Comparison of ENCODE assay signal across 8 mouse cellular contexts in the genomic region with DNA sequence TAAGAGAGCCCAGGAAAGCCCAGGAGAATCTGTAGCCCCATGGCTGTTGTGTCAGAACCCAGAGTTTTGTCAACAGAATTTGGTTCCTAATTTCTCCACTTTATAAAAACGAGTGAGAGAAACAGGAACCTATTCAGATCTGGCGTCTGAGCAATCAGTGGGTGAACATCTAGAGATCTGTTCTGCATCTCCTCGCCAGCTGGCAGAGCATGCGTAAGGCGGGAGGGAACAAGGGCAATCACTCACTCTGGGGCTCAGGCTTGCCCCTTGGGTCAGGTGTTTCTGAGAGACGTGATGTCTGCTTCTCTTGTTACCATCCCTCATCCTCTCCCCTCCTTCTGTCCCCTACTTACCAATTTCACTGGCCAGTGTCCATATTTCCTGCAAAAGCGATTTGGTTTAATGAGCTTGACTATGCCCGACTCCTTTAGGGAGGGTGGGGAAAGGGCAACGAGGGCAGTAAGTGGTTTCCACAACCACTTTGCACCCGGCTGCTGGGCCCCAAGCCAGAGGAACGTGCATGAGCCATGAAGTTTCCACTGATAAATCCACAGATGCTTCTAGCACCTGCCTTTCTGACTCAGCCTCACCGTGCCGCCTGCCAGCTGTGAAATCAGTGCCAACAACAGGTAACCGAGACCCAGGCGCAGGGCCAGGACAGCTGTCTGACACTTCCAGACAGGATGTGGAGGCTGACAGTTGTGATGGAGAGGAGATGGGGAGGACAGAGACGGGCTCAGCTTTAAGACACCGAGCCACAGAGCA. TPM values are rescaled to one million over a fixed set of nuclear protein-coding genes. Genes with fewer than 3 reads are reported as not detected.
DNase-seq lines count a peak whose midpoint lies in the region; ATAC-seq and TF ChIP-seq lines count a peak whose summit lies in the region.
"Had no signal": no experiment of that assay in that cellular context is flagged by ENCODE, and none has a peak within 500 bp of the region (broad histone marks: within the 10 kb centered on the region; RNA-seq: fewer than 3 reads in every experiment).

No protein-coding gene starts in this region.

- H3ac ChIP-seq in C2C12 (ENCODE audit: control insufficient read depth, insufficient read length, low read depth), result no peak overlapping the region

- H3K79me3 ChIP-seq in C2C12 (ENCODE audit: low read depth), result no peaks in the 10 kb centered on the region

- 58% methylated on average over 17 of the region's 17 CpGs for WGBS in heart, embryonic 10.5 days
- WGBS in stomach, postnatal 0 days, result 26% methylated on average over 17 of the region's 17 CpGs

- peak; percentile 9; the same call in 1 of the 2 replicates for ATAC-seq in stomach, postnatal 0 days (ENCODE audit: low FRiP score, low TSS enrichment)
- no peak for ATAC-seq in erythroblast, adult 5-6 weeks (replicated peaks; ENCODE audit: low FRiP score, poor library complexity, severe bottlenecking)

- H3K36me3 ChIP-seq in C2C12 (ENCODE audit: control insufficient read depth, insufficient read depth), result no peaks in the 10 kb centered on the region
- H3K36me3 ChIP-seq in heart, embryonic 10.5 days, result no peaks in the 10 kb centered on the region
- no peaks in the 10 kb centered on the region for H3K36me3 ChIP-seq in stomach, postnatal 0 days (ENCODE audit: control insufficient read depth, insufficient read depth, low read length)

- TF ChIP-seq EP300 in stomach, postnatal 0 days (optimal IDR thresholded peaks at IDR 0.05), result no peak

- peaks cover 13% of the 10 kb centered on the region for H3K4me1 ChIP-seq in heart, embryonic 10.5 days
- H3K4me1 ChIP-seq in stomach, postnatal 0 days (replicated peaks; ENCODE audit: control insufficient read depth, insufficient read depth), result 0 out of 2 replicates have a peak, but pooled peaks cover 2% of the 10 kb centered on the region

- no peak overlapping the region for H3K9ac ChIP-seq in stomach, postnatal 0 days (ENCODE audit: low read length)

- peaks cover 12% of the 10 kb centered on the region for H3K27me3 ChIP-seq in C2C12 (ENCODE audit: control insufficient read depth, insufficient read depth, insufficient read length)
- peaks cover 57% of the 10 kb centered on the region for H3K27me3 ChIP-seq in heart, embryonic 10.5 days (ENCODE audit: insufficient read depth, poor library complexity, severe bottlenecking)
- H3K27me3 ChIP-seq in stomach, postnatal 0 days (ENCODE audit: control insufficient read depth, insufficient read depth, low read length), result peaks cover 3% of the 10 kb centered on the region; the same call in 1 of the 2 replicates

- peak; percentile 67 for DNase-seq in 3T3-L1 (ENCODE audit: low read depth, low spot score)
- DNase-seq in heart, embryonic 10.5 days (ENCODE audit: low spot score), result peak; percentile 63
- DNase-seq in layer of hippocampus, postnatal 25 days (ENCODE audit: extremely low spot score in 1 of 2, low spot score in 1 of 2), result peak; percentile 33 to 34
- DNase-seq in stomach, postnatal 0 days (ENCODE audit: low spot score), result peak; percentile 60
- DNase-seq in embryo, embryonic 10.5 days (ENCODE audit: low spot score), result no peak

- no peak overlapping the region for H3K27ac ChIP-seq in heart, embryonic 10.5 days
- H3K27ac ChIP-seq in stomach, postnatal 0 days (replicated peaks), result no peak overlapping the region

- TF ChIP-seq CTCF in C2C12 (IDR thresholded peaks at IDR 0.05; ENCODE audit: control insufficient read depth, insufficient read depth, insufficient read length), result no peak
- no peak for TF ChIP-seq CTCF in stomach, postnatal 0 days (IDR thresholded peaks at IDR 0.05; ENCODE audit: low read depth)

- no peaks in the 10 kb centered on the region for H3K9me3 ChIP-seq in heart, embryonic 10.5 days
- no peaks in the 10 kb centered on the region for H3K9me3 ChIP-seq in stomach, postnatal 0 days (ENCODE audit: control insufficient read depth, low read length)

- H3K4me3 ChIP-seq in C2C12 (ENCODE audit: insufficient read depth, poor library complexity, severe bottlenecking), result no peak overlapping the region
- H3K4me3 ChIP-seq in heart, embryonic 10.5 days, result no peak overlapping the region
- H3K4me3 ChIP-seq in stomach, postnatal 0 days (ENCODE audit: low read depth, low read length), result no peak overlapping the region

- H3K79me2 ChIP-seq in C2C12 (ENCODE audit: control insufficient read depth, insufficient read depth), result no peaks in the 10 kb centered on the region

- no peak overlapping the region for H3K4me2 ChIP-seq in stomach, postnatal 0 days (replicated peaks; ENCODE audit: low read depth)

TF ChIP-seq in C2C12, 6 proteins besides CTCF, POLR2A, EP300 and RAD21:
- TF ChIP-seq MYOD1 (IDR thresholded peaks at IDR 0.05; ENCODE audit: control insufficient read depth, insufficient read length, low read depth), result peak; percentile 89
- TF ChIP-seq FOSL1 (IDR thresholded peaks at IDR 0.05; ENCODE audit: insufficient read depth, low read length, poor library complexity, severe bottlenecking), result peak; percentile 5
- no peak for TF ChIP-seq CEBPB (IDR thresholded peaks at IDR 0.05; ENCODE audit: low read depth)
- TF ChIP-seq MAX (IDR thresholded peaks at IDR 0.05), result no peak
- no peak for TF ChIP-seq MYOG (IDR thresholded peaks at IDR 0.05; ENCODE audit: control insufficient read depth, extremely low read depth, insufficient read length)
- no peak for TF ChIP-seq USF1 (IDR thresholded peaks at IDR 0.05; ENCODE audit: low read depth)
TF ChIP-seq in C2C12: peak in this region for 2.

RNA-seq across cellular contexts. Expression of a gene that starts 5.5 kb away (rescaled TPM):
- 0.33 TPM for polyA plus RNA-seq in C2C12 (2012; fragmentation: generic; extraction: Trizol)
- polyA plus RNA-seq in heart, embryonic 10.5 days (2016; fragmentation: Nextera tagmentation; extraction: Ambion mirVana), result 3.3 and 4.9 TPM in 2 replicates
- 10 to 100 TPM; 64.8 to 70.0 TPM for total RNA-seq in layer of hippocampus, postnatal 25 days (2021)
- 10.1 and 10.3 TPM in 2 replicates for polyA plus RNA-seq in stomach, postnatal 0 days (2015; fragmentation: Nextera tagmentation; extraction: Ambion mirVana)
- total RNA-seq in erythroblast, adult 5-6 weeks (2015; ENCODE audit: low replicate concordance), result 2.1 TPM in 1 of 2 replicates, not detected in the other
- total RNA-seq in erythroblast, adult 5-6 weeks (2017; ENCODE audit: low replicate concordance), result not detected in 2 replicates
- total RNA-seq: neutrophil, adult 5-6 weeks had no signal

RNA-seq across cellular contexts. Expression of a gene that starts 26.2 kb away (rescaled TPM):
- not detected for polyA plus RNA-seq in C2C12 (2012; fragmentation: generic; extraction: Trizol)
- 4.2 and 6.5 TPM in 2 replicates for polyA plus RNA-seq in heart, embryonic 10.5 days (2016; fragmentation: Nextera tagmentation; extraction: Ambion mirVana)
- total RNA-seq in layer of hippocampus, postnatal 25 days (2021), result 1 to 10 TPM in 1 of 2 experiments, under 1 TPM in 1; 0.94 to 1.1 TPM
- polyA plus RNA-seq in stomach, postnatal 0 days (2015; fragmentation: Nextera tagmentation; extraction: Ambion mirVana), result 8.2 and 8.7 TPM in 2 replicates
- 0.38 and 1.9 TPM in 2 replicates for total RNA-seq in erythroblast, adult 5-6 weeks (2015; ENCODE audit: low replicate concordance)
- 4.9 and 12.1 TPM in 2 replicates for total RNA-seq in erythroblast, adult 5-6 weeks (2017; ENCODE audit: low replicate concordance)
- total RNA-seq: neutrophil, adult 5-6 weeks had no signal

RNA-seq across cellular contexts. Expression of a gene that starts 49.2 kb away (rescaled TPM):
- polyA plus RNA-seq in C2C12 (2012; fragmentation: generic; extraction: Trizol), result 0.01 TPM
- polyA plus RNA-seq in heart, embryonic 10.5 days (2016; fragmentation: Nextera tagmentation; extraction: Ambion mirVana), result 0.05 and 0.08 TPM in 2 replicates
- under 1 TPM; 0.22 to 0.31 TPM for total RNA-seq in layer of hippocampus, postnatal 25 days (2021)
- 0.34 and 0.38 TPM in 2 replicates for polyA plus RNA-seq in stomach, postnatal 0 days (2015; fragmentation: Nextera tagmentation; extraction: Ambion mirVana)
- 3.3 and 4.8 TPM in 2 replicates for total RNA-seq in erythroblast, adult 5-6 weeks (2015; ENCODE audit: low replicate concordance)
- total RNA-seq in erythroblast, adult 5-6 weeks (2017; ENCODE audit: low replicate concordance), result 1.4 and 1.5 TPM in 2 replicates
